Mouse (Mus musculus) B cell, adult 2 months (primary cell): ENCODE measurements at regions not wholly inside any gene's neighbourhood (a gene's known extent, or its start where the extent isn't known, plus 50 kb on each side); places are given as distances from the start of the nearest gene placed in this dataset.

Source experiments
- DNase-seq, 2 experiments: peaks; one replicate each; pipeline ENCODE4 v3.0.0; 2022

DNA sequence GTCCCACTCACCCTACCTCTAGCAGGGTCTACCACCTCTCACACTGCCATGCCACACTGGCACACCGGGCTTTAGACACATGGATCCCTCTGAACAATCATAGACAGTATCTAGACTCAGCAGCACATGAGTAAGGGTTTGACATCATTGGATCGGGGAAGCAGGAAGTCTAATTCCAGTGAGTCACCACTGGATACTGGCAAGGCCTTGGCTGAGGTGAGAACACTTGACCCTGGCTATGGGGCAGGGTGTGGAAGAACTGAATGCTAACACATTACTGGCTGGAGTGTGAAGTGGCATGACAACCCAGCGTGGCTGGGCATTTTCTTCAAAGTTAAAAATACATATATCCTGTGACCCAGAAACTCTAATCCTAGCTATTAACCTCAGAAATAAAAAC, 114.4 kb downstream of the H2afy start:
- no peak for DNase-seq

DNA sequence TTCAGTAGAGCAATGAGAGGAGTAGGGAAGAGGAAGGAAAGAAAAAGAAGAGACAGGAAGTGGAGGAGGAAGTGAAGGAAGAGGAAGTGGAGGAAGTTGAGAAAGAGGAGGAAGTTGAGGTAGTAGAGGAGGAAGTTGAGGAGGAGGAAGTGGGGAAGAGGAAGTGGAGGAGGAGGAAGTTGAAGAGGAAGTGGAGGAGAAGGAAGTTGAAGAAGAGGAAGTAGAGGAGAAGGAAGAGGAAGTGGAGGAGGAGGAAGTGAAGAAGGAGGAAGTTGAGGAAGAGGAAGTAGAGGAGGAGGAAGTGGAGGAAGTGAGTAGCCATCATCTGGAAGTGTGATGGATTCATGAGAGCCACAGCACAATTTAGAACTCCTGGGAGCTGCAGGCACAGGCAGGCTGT, 122.2 kb downstream of the H2afy start:
- no peak for DNase-seq

DNA sequence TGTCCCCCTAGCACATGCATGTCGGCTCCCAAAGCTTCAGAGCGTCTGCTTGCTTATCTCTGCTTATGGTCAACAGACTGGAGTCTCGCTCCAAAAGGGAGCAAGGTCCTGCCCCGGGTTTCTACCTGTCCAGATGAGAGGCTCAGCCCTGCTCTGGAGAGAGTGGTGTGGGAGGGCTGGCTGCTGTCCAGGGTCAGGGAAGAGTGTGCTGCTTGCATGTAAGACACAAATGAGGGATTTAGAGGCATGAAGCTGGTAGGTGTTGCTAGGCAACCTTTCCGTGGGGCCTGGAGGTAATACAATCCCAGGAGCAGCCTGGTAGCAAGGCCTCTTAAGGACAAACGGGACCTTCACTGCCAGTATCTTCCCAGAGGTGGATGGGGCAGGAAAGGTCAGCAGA, 125.7 kb downstream of the H2afy start:
- no peak for DNase-seq

DNA sequence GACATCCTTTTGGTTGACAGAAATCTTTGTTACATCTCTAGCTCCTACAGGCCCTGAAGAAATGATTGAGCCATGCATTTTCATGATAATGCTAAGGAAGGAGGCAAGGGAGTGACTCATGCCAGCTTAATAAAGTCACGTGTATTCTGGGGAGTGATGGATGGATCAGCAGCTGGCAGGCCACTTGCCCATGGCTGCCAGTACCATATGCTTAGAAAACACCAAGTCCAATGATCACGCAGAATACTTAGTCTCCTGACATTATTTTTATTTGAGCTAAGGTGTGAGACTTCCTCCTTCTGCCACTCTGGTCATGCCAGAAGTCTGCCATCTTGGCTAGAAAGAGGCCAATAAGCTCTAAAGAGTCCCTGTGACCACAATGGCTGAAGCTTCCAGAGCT, 129.3 kb downstream of the H2afy start:
- DNase-seq, result no peak

DNA sequence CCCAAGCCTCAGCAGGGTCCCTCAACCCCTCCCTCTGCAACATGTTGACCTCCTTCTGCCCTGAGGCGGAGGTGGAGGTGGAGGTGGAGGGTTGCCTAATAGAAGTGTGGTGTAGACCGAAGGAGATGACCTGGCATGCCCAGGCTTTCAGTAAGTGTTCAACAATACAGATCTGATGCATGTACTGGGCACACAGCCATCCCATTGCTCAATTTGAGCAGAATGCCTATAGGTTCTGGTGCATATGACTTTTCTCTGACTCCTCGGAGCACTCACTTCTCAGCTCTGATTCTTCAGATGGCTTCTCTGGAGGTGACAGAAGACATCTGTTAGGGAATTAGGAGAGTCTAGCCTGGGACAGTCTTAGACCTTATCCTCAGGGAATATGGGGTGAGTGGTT, 130.4 kb downstream of the H2afy start:
- DNase-seq, result no peak

DNA sequence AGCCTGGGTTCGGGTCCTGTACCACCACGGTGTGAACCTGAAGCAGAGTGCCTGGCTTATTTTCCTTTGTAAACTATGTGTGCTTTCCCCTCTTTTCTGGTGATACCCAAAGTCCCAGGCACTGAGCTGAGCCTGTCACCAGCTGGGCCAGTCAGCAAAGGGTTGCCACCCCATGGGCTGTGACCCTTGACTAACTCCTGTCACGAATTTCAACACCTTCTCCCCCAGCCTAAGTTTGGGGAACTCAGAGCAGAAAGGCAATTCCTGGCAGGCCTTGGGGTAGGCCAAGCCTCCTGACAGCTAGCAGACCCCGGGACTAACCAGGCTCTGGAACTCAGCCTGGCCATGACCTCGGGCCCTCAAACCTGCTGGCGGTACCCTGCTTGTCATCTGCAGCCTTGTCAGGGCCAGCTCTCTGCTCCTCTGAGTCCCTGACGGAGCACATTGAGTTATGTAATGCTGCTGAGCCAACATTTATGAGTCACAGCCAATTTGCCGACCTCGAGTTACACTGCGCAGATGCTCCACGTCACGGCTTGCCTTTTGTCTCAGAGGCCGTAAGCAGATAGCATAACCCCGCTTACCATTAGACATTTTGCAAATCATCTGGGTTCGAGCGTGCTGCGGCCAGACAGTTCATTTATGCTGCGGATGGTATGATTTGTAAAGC, 132.3 kb downstream of the H2afy start:
- no peak for DNase-seq

DNA sequence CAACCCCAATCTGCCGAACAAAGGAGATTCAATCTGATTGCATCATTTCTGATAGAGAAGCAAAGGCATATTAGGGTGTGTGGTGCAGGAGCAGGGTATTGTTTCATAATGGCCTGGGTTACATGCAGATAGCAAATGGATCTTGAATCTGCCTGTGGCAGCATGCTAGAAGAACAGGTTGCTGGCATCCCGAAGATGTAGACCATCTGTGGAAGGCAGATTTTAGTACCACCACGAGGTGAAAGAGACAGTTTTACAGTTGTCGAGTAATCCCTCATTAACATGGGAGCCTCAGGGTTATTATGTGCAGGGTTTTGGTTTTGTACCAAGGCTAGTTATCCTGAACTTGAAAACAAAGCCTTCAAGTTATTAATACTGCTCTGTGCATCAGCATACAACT, 140.9 kb downstream of the H2afy start:
- DNase-seq, result no peak

DNA sequence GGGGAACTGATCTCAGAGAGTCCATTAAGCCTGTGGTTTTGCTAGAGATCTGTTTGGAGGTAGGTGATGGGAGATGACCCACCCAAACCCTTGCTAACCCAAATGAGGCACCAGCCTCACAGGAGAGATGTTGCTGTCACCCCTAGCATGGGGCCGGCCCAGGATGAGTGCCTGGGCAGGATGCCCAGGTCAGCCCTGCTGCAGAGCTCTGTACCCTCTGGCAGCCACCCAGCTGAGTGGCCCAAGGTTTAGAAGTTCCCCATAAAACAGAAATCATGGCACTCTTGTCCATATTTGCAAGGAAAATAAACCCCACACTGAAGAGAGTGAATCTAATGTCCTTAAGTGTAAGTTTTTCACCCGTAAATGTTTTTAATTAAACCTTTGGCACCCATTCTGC, 141.7 kb downstream of the H2afy start:
- DNase-seq, result no peak

DNA sequence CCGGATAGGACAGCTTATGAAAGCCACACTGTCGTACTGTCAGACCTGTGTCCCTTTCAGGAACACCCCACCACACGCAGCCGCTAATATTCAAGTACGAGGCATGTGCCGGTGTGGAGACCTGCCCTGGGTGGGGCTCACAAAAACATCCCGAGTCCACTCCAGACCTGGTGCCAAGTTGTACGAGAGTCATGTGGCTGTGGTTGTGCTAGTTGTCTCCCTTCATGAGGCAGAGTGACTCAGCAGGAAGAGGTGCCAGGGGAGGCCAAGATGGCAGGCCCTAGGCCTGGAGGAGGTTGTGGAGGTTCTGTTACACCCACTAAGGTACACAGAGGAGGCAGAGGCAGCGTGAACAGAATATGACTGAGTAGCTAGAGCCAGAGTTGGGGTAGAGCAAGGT, 143.5 kb downstream of the H2afy start:
- DNase-seq, result no peak

DNA sequence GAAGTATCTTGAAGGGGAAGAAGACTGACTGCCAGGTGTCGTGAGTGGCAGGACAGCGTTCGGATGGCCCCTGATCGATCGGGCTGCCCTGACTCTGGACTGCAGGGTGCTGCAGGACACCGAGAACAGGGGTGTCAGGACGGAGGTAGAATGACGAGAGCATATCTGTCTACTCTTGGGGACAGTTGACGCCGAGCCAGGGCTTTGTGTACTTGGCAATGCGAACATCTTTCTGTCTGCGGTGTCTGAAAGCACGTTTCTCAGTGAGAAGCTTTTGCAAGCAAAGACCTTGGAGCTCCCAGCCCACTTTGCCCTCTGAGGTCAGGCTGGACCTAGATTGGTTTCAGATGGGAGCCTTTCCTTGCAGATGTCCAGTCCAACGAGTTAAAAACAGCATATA, 144.9 kb downstream of the H2afy start:
- DNase-seq, result no peak

DNA sequence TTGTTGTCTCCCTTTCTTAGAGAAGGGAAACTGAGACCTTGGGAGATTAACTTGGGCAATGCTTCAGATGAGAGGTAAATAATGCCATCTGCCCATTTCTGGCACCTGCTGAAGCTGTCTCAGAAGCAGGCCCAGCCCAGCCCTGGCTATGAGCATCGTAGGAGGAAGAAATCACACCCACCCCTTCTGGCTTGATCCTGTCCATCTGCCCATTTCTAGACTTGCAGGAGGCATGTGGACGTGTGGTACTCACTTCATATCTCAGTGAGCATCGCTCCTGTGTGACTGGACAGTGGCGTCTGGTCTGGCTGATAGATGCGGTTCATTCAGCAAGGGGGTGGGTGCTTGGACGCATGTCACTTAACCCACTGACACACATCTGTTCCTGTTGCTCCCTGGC, 146.0 kb downstream of the H2afy start:
- DNase-seq, result no peak

DNA sequence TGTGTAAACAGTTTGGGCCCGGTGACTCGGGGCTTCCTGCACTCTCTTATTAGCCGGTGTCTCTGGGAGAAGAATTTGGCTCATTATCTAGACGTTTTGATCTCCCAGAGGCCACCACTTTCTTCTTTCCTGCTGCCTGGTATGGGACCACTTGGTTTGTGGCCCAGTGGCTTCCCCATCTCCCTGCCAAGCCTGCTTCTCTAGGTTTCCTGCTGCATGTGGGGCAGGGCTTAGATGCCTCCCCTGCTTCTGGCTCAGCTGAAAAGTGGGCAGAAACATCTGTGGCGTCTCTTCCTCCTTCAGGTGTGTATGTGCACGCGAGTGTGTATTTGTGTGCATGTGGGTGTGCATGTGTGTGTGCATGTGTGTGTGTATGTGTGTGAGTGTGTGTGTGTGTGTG, 146.8 kb downstream of the H2afy start:
- no peak for DNase-seq

DNA sequence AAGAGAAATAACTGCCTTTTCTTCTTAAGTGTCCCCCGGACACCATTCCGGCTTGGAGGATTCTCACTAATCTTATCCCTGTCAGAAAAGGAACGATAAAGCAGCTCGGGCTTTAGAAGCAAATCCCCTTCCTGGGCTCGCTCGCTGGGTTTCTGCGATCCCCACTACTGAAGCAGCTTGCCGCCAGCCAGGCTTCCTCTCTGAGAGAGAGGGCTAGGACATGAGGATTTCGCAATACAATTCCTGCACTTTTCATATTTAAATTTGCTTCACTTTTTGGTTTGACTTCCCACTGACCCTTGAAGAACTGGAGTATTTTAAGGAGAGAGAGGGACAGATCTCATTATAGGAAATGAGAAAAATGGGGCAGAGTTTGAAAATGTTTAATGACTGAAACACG, 149.4 kb upstream of the Pitx1 start:
- DNase-seq, result no peak

DNA sequence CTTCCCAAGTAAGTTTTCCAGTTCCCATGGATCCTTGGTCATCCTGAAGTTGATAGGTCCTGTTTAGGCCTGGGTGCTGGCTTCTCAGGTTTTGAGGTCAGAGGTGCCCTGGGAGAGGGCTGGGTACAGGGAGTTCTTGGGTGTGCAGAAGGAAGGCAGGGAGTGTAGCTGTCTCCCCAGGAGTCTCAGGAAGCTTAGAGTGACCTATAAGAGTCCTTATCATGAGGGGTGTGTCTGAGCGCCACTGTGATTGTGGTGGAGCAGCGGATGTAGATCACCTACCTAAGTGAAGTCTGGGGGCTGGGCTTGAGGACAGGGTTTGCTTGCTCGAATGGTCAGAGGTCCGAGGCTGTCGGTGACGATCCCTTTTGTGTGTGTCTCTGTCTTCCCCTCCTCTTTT, 148.8 kb upstream of the Pitx1 start:
- DNase-seq, result no peak

DNA sequence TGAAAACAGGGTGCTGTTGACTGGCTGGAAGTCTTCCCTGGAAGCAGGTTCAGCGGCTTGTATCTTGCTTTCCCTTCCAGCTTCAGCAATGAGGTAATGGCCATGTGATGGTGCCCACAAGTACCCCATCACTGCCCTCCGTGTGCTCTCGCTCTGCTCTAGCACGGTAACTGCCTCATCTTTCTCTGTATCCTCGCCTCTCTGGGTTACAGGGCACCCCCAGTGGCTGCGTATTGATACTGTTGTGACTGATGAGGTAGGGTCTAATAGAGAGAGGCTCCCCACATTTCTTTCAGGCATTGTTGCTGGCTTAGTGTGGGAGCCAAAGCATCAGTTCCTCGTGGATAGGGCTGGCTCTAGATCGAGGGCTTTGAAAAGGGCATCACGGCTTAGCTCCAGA, 147.9 kb upstream of the Pitx1 start:
- DNase-seq, result no peak

DNA sequence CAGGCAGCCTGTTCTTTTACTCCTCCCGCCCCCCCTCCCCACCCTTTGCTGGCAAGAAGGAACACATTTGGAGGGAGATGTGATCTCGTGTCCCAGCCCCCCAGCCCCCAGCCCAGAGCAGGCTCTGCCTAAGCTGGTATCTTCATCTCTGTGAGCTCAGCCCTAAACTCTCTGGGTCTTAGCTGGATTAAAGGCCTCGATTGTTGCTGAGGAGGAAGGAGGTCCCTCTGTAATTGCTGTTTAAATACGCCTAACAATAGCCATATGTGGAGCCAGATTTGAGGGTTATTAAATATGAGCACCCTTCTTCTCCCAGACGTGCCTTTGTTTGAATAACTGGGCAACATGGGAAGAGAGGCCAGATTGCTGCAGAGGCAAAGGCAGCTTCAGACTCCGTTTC, 145.0 kb upstream of the Pitx1 start:
- DNase-seq, result no peak

DNA sequence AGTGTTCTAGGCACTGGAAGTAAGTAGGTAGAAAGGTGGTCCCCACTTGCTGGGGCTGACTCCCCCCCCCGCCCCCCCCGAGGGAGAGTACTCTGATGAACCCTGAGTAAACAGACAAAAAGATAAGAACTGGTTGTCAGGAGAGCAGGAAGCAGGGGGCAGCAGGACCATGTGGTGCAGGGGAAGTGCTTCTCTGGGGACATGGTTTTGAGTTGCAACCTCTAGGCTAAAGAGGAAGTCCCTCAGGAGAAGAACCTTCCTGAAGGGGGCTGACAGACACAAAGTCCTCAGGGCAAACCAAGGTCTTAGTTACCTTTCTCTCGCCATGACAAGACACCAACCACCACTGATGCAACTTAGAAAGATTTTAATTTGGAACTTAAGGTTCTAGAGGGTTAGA, 141.9 kb upstream of the Pitx1 start:
- DNase-seq, result no peak

DNA sequence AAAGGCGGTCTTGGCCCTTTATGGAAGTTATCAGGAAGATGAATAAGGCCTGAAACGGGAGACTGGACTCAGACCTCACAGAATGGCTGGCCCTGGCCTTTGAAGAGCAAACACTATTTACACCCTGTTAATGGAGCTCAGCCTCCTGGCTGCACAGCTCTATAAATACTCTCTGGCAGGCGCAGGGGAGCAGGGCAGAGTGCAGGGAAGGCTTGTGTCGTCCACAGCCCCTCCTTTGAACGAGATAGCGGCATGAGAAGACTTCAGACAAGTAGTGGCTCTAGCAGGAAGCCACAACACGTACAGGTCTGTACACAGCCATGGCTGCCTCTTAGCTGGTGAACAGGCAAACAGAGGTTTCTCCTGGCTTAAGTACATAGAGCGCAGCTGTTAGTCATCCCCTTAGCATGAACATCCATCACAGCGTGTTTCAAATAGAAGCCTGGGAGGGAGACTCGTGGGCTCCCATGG, 141.0 kb upstream of the Pitx1 start:
- no peak for DNase-seq

DNA sequence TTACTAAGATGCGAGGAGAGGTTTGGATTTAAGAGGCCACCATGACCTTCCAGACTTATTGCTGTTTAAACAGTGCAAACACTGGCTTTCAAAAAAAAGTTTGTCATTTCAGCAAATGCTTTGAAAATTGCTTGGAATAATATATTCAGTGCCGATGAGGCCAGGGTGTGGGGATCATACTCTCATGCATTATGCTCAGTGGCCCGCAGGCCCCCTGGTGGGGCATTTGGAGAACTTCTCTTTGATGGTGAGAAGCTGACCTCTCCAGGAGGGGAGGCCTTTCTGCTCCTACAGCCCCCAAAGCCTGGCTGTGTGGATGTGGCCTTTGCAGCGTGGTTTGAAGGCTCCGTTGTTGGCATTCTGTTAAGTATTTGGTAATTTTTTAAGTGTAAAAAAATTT, 138.1 kb upstream of the Pitx1 start:
- DNase-seq, result no peak

DNA sequence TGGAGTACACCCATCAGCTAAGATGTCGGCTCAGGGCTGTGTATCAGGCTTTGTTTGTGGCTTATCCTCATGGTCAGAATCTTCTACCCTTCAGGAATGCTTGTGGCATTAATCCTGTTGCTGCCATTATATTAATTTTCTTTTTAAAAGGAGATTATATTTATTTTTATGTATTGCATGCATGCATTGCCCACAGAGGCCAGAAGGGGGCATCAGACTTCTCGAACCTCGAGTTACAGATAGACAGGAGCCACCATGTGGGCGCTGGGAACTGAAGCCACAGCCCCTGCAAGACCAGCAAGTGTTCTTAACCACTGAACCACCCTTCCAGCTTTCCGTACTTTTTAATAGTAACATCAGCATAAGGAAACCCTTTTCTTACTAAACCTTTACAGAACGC, 134.7 kb upstream of the Pitx1 start:
- DNase-seq, result no peak

DNA sequence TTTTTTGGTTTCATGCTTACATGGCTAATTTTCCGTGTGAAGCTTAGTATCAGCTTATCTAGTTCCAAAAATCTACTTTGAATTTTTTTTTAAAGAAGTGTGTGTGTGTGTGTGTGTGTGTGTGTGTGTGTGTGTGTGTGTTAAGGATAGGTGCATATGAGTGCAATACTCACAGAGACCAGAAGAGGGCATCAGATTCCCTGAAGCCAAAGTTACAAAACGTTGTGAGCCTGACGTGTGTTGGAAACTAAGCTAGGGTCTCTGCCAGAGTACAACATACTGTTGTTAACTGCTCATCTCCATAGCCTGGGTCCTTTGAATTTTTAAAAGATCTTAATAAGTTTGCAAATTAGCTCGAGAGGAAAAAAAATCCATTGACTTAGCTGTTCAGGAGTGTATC, 133.5 kb upstream of the Pitx1 start:
- DNase-seq, result no peak

DNA sequence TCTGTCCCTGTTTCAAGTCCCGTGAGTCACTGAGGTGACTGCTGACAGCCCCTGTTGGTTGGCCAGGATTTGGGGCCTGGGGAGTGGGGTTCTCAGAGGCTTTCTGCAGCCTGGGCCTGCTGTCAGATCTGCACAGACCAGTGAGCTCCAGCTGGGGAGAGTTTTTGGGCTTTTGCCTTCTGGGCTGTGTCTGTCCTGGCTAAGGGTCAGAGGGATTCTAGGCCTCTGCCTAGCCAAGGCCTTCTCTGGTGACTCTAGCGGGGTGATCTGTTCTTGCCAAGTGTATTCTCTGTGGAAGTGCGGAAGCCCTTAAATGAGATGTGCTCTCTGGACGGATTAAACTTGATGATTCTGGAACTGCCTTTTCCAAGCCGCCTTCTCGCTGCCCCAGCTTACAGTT, 131.2 kb upstream of the Pitx1 start:
- DNase-seq, result no peak

DNA sequence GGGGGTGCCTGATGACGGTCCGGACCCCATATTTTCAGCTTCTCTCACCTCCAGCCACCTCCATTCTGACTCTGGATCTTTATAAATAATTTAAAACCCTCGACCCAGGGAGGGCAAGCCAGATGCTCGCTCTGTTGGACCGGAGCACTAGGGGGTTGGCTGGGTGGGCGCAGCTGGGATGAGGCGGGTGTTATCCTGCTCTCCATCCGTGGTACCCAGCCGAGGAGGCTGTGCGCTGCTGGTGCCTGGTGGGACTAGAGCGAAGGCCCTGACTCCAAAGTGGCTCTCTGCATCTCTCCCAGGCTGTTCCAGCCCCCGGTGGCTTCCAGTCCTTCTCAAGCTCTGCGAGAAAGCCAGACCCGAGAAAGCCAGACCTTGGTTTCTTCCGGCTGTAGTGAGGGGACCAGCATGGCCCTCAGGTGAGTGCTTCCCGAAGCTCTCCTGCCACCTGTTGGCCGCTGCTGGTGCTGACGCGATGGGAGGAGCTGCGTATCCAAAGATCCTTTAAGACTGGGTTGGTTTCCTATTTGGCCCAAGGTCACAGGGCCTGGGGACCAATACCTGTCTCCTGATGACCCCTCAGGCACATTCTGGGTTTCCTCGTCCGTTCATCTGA, 127.1 kb upstream of the Pitx1 start:
- DNase-seq, result peak; percentile 7 to 17

DNA sequence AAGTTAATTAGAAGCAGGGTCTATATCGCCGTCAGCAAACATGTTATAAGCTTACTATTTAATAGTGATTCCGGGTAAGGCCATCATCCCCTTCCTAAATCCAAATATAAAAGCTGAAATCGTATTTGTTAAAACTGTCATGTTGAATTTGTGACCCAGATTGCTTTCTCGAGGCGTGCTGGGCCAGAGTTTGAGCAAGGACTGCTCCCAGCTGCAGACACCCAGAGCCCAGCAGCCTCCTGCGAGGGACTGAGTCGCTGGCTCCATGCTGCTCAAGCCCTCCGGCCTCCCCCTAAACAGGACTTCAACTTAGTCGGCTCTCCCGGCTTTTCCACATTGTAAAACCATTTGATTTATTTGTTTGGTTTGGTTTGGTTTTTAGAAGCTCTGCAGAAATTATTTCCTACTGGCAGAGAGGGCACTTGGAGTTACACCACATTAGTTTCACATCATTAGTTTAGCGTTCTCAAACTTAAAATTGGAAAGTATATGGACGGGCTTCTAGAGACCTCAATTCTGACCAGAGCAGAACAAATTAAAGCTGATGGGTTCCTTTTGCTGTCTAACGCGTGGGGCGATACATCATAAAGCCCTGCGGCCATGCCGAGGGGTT, 126.4 kb upstream of the Pitx1 start:
- DNase-seq, result no peak

DNA sequence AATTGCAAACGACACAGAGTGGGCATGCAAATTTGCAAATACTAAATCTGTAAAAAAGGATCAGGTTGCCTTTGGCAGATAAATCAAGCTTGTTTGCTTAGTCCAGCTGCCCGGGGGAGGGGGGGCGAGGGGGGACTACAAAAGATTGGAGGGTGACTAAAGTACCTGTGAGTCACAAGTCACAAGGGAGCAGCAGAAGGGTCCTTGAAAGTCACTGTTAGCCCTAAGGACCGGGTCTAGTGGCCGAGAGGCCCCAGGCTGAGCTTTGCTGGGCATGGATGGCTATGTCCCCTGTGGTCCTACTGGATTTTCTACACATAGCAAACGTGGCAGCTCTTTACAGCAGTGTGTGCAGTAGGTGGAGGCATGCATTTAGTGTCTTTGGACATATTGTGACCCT, 118.4 kb upstream of the Pitx1 start:
- no peak for DNase-seq
